Mouse (Mus musculus): ENCODE measurements around the gene Pafah2.

DNA sequence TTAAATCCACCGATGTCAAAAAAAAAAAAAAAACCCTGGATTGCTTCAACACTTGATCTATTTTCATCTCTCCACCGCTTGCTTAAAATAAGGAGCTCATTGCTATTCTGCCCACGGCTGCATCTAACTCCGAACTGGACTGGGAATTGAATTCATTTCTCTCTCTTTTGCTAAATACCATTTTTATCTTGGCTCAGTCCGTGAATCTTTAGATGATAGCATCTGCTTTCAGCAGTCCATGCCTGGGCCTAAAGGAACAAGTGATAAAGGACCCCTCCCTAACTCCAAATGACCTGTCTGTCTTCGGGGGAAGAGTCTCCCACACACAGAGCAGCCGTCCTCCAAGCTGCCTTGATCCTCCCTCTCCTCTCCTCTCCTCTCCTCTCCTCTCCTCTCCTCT is 48.8 kb downstream of the Pafah2 start:
- TF ChIP-seq CTCF (IDR thresholded peaks at IDR 0.05; ENCODE audit: low read depth) (no peak), EP300 (optimal IDR thresholded peaks at IDR 0.05) (no peak)

All from stomach, postnatal 0 days (tissue).